Mouse (Mus musculus) cerebellum, postnatal 10 days (tissue): ENCODE measurements around the gene Vmn1r194.
"Not testable (repeated sequence)": the region's sequence is repeated elsewhere in the genome, so short reads cannot be mapped to it uniquely, and the experiment has no call there.

Experiments used
- DNase-seq, 2 experiments: peaks; one replicate each; pipeline ENCODE4 v3.0.0; 2021; ENCODE audit warnings: mixed read lengths in 2 of 2

The Vmn1r194 gene

GRCm38 (mm10) chr13:22243915-22244314, at the start of gene Vmn1r194:
Gene Vmn1r194, plus strand, starts transcription at chr13:22244215.
- no peak for DNase-seq

GRCm38 (mm10) chr13:22223060-22223459, 21.0 kb upstream of the Vmn1r194 start, which contains the start of gene Vmn1r193:
Gene Vmn1r193, minus strand, starts transcription at chr13:22223160.
- DNase-seq, result not testable (repeated sequence)

GRCm38 (mm10) chr13:22270222-22270621, 26.2 kb downstream of the Vmn1r194 start, which contains the start of gene Vmn1r195:
Gene Vmn1r195, plus strand, starts transcription at chr13:22270522.
- not testable (repeated sequence) for DNase-seq

GRCm38 (mm10) chr13:22271721-22272120, 27.7 kb downstream of the Vmn1r194 start:
- DNase-seq, result no peak

GRCm38 (mm10) chr13:22284578-22284977, 40.6 kb downstream of the Vmn1r194 start:
- no peak for DNase-seq

- DNase-seq, result no peak
Measured at GRCm38 (mm10) chr13:22289620-22290019, 45.6 kb downstream of the Vmn1r194 start, which contains the start of gene Vmn1r196. Gene Vmn1r196, plus strand, starts transcription at chr13:22289920.
